Mouse (Mus musculus): ENCODE data around the gene Llgl2.

DNA sequence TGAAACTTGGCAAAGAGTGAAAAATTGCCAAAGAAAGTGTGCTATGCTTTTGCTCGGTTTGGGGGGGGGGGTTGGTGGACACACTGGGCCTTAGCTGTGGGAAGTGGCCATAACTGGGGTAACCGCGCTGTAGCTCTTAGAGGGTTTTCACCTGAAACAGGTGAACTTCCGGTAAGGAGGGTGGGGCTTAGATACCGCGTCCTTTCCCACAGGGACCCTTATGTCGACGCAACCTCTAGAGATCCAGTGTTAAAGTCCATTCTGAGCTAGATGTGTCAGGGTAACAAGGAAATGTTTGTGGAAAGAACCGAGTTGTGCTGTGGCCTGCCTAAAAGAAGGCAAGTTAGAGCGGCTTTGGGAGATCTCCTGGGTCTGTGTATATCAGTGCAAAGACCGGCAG is 964 bp downstream of the Llgl2 start:
- TF ChIP-seq CTCF (IDR thresholded peaks at IDR 0.05; ENCODE audit: low read depth) (no peak), EP300 (IDR thresholded peaks at IDR 0.05; ENCODE audit: low read depth) (no peak)
